Mouse (Mus musculus): Measurements from ENCODE around the gene Itsn1. TPM values are rescaled to one million over a fixed set of nuclear protein-coding genes. Genes with fewer than 3 reads are reported as not detected.

Gene Itsn1
- polyA plus RNA-seq, 1 experiment, result 20.5 TPM

DNA sequence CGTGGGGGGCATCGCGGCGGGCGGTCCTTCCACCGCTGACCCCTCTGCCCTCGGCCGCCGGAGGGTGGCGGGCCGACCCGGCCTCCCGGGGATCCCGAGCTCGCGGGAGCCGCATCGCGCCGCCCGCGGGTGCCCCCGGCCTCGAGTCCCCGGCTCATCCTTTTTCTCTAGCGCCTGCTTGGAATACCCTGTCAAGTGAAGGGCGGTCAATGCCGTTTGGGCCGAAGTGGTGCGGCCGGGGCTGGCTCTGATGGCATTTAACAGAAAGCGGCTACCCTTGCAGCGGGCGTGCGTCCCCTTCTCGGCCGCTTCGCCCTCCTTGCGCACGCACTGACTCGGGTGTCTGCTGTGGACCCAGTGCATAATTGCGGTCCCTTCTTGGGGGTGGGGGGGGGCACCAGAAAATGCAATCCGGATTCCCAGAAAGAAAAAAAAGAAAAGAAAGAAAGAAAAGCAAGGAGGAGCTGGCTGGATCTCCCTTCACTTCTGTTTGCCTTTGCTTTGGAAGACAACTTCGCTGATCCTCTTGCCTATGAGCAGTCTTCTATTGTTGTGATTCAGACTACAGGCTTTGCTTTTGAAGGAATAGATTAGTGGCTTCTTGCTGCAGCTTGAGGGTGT is 850 bp downstream of the Itsn1 start:
- H3K4me1 ChIP-seq (ENCODE audit: control insufficient read depth, insufficient read depth, low read length), result 0 out of 2 replicates have a peak, but pooled peaks cover 6% of the 10 kb centered on the region
- peak overlapping the region; percentile 73 for H3K4me3 ChIP-seq (ENCODE audit: insufficient read depth, low read depth, low read length)
- TF ChIP-seq CTCF (conservative IDR thresholded peaks at IDR 0.05; ENCODE audit: insufficient read depth, insufficient read length, low read depth, low read length), result no peak
- no peak for TF ChIP-seq POLR2A (IDR thresholded peaks at IDR 0.05; ENCODE audit: low read depth, low read length)
- WGBS, result 1% methylated on average over 44 of the region's 44 CpGs
- DNase-seq, result peak; percentile 37
- H3K27me3 ChIP-seq (replicated peaks; ENCODE audit: control insufficient read depth, insufficient read depth, low read length), result no peaks in the 10 kb centered on the region
- peak overlapping the region; percentile 32 for H3K27ac ChIP-seq (ENCODE audit: insufficient read depth, low read depth, low read length)
- H3K36me3 ChIP-seq (ENCODE audit: control insufficient read depth, insufficient read depth, low read length), result no peaks in the 10 kb centered on the region

DNA sequence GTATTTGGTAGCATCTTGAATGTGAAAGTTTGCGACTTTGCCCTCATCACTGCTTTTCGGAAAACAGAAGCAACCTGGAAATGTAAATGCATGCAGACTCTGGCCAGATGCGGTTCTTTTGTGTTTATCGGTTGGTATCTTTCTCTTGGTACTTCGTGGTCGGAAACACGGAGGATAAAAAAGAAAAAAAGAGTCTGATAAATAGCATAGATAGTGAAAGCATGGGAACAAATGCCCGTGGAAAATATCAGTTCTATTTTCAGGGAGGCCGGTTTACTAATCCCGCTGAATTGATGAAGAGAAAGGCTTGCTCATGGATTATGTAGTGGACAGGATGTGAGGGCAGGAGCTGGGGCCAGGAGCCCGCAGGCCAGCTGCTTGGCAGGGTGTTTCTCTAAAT is 1.4 kb downstream of the Itsn1 start:
- Histone ChIP-seq H3K36me3 (ENCODE audit: control insufficient read depth, insufficient read depth, low read length) (no peaks in the 10 kb centered on the region), H3K27me3 (replicated peaks; ENCODE audit: control insufficient read depth, insufficient read depth, low read length) (no peaks in the 10 kb centered on the region), H3K27ac (ENCODE audit: insufficient read depth, low read depth, low read length) (no peak overlapping the region; the same call in 1 of the 2 replicates), H3K4me1 (ENCODE audit: control insufficient read depth, insufficient read depth, low read length) (0 out of 2 replicates have a peak, but pooled peaks cover 10% of the 10 kb centered on the region), H3K4me3 (ENCODE audit: insufficient read depth, low read depth, low read length) (peak overlapping the region; percentile 73)
- TF ChIP-seq POLR2A (IDR thresholded peaks at IDR 0.05; ENCODE audit: low read depth, low read length) (no peak), CTCF (conservative IDR thresholded peaks at IDR 0.05; ENCODE audit: insufficient read depth, insufficient read length, low read depth, low read length) (no peak)
- DNase-seq, result no peak
- WGBS, result 6% methylated on average over 11 of the region's 11 CpGs

DNA sequence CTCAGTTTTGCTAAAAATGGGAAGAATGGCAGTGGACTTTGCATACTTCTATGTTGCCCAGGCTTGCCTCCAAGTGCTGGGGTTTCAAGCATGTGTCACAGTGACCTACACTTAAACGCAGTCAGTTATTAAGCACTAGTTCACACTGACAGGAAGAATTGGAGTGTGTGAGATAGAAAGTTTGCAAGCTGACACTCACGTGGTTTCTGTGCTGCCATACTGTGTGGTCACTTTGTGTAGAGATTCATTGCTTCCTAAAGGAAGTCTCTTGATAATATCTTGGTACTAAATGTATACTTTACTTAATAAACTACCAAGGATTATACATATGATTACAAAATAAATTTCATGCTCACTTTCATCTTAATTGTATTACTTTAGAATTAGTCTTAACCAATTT is 3.7 kb downstream of the Itsn1 start:
- Histone ChIP-seq H3K36me3 (ENCODE audit: control insufficient read depth, insufficient read depth, low read length) (no peaks in the 10 kb centered on the region), H3K4me3 (ENCODE audit: insufficient read depth, low read depth, low read length) (no peak overlapping the region)

DNA sequence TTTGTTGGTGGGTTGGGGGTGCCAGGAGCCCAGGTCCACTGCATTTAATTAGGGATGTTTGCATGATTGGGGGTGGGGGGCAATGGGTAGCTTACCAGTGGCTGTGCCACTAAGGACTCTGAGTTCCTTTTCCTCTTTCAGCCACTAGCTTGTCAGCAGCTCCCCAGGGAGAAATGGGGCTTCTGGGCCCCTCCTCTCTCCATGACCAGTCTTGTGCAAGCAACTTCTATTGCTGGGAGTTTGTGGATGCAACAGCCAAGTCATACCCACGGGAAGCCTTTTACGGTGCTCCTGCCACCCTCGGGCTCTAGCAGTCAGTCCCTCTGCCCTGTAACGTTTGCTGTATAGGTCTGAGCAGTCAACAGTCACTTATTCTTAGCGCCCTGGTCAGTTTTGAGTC is 5.7 kb downstream of the Itsn1 start:
- no peaks in the 10 kb centered on the region for H3K27me3 ChIP-seq (replicated peaks; ENCODE audit: control insufficient read depth, insufficient read depth, low read length)
- peaks cover 12% of the 10 kb centered on the region; the same call in 1 of the 2 replicates for H3K4me1 ChIP-seq (ENCODE audit: control insufficient read depth, insufficient read depth, low read length)
- WGBS, result 55% methylated on average over 5 of the region's 5 CpGs
- DNase-seq, result peak; percentile 28
- H3K4me3 ChIP-seq (ENCODE audit: insufficient read depth, low read depth, low read length), result no peak overlapping the region
- TF ChIP-seq CTCF (conservative IDR thresholded peaks at IDR 0.05; ENCODE audit: insufficient read depth, insufficient read length, low read depth, low read length), result no peak
- no peak for TF ChIP-seq POLR2A (IDR thresholded peaks at IDR 0.05; ENCODE audit: low read depth, low read length)
- no peaks in the 10 kb centered on the region for H3K36me3 ChIP-seq (ENCODE audit: control insufficient read depth, insufficient read depth, low read length)
- no peak overlapping the region for H3K27ac ChIP-seq (ENCODE audit: insufficient read depth, low read depth, low read length)

More for the DNA sequence above, 3.7 kb downstream of the Itsn1 start:
- H3K27me3 ChIP-seq (replicated peaks; ENCODE audit: control insufficient read depth, insufficient read depth, low read length), result no peaks in the 10 kb centered on the region
- no peak overlapping the region for H3K27ac ChIP-seq (ENCODE audit: insufficient read depth, low read depth, low read length)
- H3K4me1 ChIP-seq (ENCODE audit: control insufficient read depth, insufficient read depth, low read length), result peaks cover 12% of the 10 kb centered on the region; the same call in 1 of the 2 replicates
- 70% methylated on average over 2 of the region's 2 CpGs for WGBS
- DNase-seq, result no peak
- TF ChIP-seq POLR2A (IDR thresholded peaks at IDR 0.05; ENCODE audit: low read depth, low read length) (no peak), CTCF (conservative IDR thresholded peaks at IDR 0.05; ENCODE audit: insufficient read depth, insufficient read length, low read depth, low read length) (no peak)

DNA sequence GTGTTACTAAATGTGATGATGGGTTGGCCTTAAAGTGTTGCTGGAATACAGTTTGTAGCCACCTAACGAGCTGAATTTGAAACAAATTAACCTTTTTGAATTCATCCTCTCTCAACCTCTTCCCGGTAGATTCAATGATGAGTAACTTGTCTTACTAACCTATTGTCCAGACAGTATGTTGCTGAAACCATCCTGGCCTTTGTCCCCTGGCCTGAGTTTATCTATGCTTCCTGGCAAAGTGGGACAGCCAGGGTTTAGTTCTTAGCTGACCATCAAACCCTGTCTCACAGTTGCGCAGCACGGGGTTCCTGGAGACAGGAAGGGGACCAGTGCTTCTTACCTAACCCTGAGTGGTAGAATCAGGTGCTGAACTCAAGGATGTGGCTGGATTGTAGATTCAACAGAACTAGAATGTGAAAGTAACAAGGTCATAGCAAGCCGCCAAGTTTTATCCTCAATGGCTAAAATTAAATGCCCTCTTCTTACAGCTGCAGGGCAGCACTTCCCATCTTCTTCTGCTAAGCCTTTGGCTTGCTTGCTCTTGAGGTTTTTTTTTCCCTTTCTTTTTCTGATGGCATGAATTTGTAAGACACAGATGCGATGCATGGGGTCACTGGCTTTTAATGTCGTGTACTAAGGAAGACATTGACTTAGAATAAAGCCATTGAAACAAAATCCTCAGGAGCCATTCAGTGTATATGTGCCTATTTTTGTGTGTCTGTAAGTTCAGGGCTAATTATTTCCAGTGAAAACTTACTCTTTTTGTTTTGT is 7.2 kb downstream of the Itsn1 start:
- Histone ChIP-seq H3K4me3 (ENCODE audit: insufficient read depth, low read depth, low read length) (no peak overlapping the region), H3K27me3 (replicated peaks; ENCODE audit: control insufficient read depth, insufficient read depth, low read length) (no peaks in the 10 kb centered on the region), H3K4me1 (ENCODE audit: control insufficient read depth, insufficient read depth, low read length) (peaks cover 12% of the 10 kb centered on the region; the same call in 1 of the 2 replicates), H3K27ac (ENCODE audit: insufficient read depth, low read depth, low read length) (no peak overlapping the region), H3K36me3 (ENCODE audit: control insufficient read depth, insufficient read depth, low read length) (no peaks in the 10 kb centered on the region)
- 65% methylated on average over 7 of the region's 7 CpGs for WGBS
- TF ChIP-seq POLR2A (IDR thresholded peaks at IDR 0.05; ENCODE audit: low read depth, low read length), result no peak
- TF ChIP-seq CTCF (conservative IDR thresholded peaks at IDR 0.05; ENCODE audit: insufficient read depth, insufficient read length, low read depth, low read length), result no peak
- peak; percentile 56 for DNase-seq

DNA sequence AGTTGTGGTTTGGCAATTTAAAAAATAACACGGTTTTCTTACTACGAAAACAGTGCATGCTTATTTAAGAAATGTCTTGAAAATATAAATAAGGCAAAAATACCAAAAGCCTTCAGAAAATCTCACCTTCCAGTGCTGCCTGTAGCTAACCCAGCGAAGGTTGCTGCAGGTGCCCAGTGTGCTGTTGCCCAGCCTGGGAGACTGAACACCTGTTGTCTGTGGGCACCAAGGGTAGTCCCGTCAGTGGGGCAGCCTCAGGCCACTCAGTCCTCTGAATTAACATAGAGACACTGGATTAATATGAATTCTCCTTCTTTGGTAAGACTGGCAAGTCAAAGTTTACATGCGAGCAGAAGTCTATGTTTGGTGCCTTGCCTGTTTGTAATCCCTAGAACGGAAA is 9.4 kb downstream of the Itsn1 start:
- no peak for TF ChIP-seq CTCF (conservative IDR thresholded peaks at IDR 0.05; ENCODE audit: insufficient read depth, insufficient read length, low read depth, low read length)
- no peak for TF ChIP-seq POLR2A (IDR thresholded peaks at IDR 0.05; ENCODE audit: low read depth, low read length)
- peaks cover 12% of the 10 kb centered on the region; the same call in 1 of the 2 replicates for H3K4me1 ChIP-seq (ENCODE audit: control insufficient read depth, insufficient read depth, low read length)
- H3K27ac ChIP-seq (ENCODE audit: insufficient read depth, low read depth, low read length), result no peak overlapping the region
- no peak for DNase-seq
- 89% methylated on average over 6 of the region's 6 CpGs for WGBS
- H3K27me3 ChIP-seq (replicated peaks; ENCODE audit: control insufficient read depth, insufficient read depth, low read length), result no peaks in the 10 kb centered on the region
- no peaks in the 10 kb centered on the region for H3K36me3 ChIP-seq (ENCODE audit: control insufficient read depth, insufficient read depth, low read length)
- H3K4me3 ChIP-seq (ENCODE audit: insufficient read depth, low read depth, low read length), result no peak overlapping the region
